Mouse (Mus musculus): ENCODE results near the gene Slc1a2.

Gene Slc1a2

GRCm38 (mm10) chr2:102658163-102658660, at the start of gene Slc1a2:
Slc1a2 (plus strand) TSS chr2:102658659.
- no peak for DNase-seq

GRCm38 (mm10) chr2:102610485-102610884, 48.0 kb upstream of the Slc1a2 start:
- DNase-seq, result no peak

GRCm38 (mm10) chr2:102616637-102617036, 41.8 kb upstream of the Slc1a2 start:
- no peak for DNase-seq

GRCm38 (mm10) chr2:102620744-102621429, 37.6 kb upstream of the Slc1a2 start:
- DNase-seq, result no peak

- no peak for DNase-seq
These were observed 36.3 kb upstream of the Slc1a2 start for GRCm38 (mm10) chr2:102622176-102622575.

- DNase-seq, result no peak
These were observed 35.5 kb upstream of the Slc1a2 start for GRCm38 (mm10) chr2:102622943-102623342.

- DNase-seq, result no peak
These were observed 33.9 kb upstream of the Slc1a2 start for GRCm38 (mm10) chr2:102624538-102624937.

GRCm38 (mm10) chr2:102632361-102632760, 26.1 kb upstream of the Slc1a2 start:
- DNase-seq, result no peak

- DNase-seq, result no peak
These were observed 24.4 kb upstream of the Slc1a2 start for GRCm38 (mm10) chr2:102634010-102634409.

- DNase-seq, result peak in 1 of 2 experiments; percentile 7
These were observed 22.9 kb upstream of the Slc1a2 start for GRCm38 (mm10) chr2:102635523-102636060.

- DNase-seq, result no peak
These were observed 22.3 kb upstream of the Slc1a2 start for GRCm38 (mm10) chr2:102636116-102636600.

- no peak for DNase-seq
These were observed 20.3 kb upstream of the Slc1a2 start for GRCm38 (mm10) chr2:102638140-102638539.

- DNase-seq, result no peak
These were observed 19.8 kb upstream of the Slc1a2 start for GRCm38 (mm10) chr2:102638690-102639089.

GRCm38 (mm10) chr2:102648845-102649500, 9.5 kb upstream of the Slc1a2 start:
- peak in 1 of 2 experiments; percentile 5 for DNase-seq

GRCm38 (mm10) chr2:102650322-102650721, 8.1 kb upstream of the Slc1a2 start:
- DNase-seq, result no peak

- no peak for DNase-seq
These were observed 2.3 kb upstream of the Slc1a2 start for GRCm38 (mm10) chr2:102655966-102656725.

GRCm38 (mm10) chr2:102657726-102658125, 733 bp upstream of the Slc1a2 start:
- DNase-seq, result no peak

GRCm38 (mm10) chr2:102658661-102659520, 432 bp downstream of the Slc1a2 start:
- peak; percentile 9 to 11 for DNase-seq

- no peak for DNase-seq
These were observed 1.0 kb downstream of the Slc1a2 start for GRCm38 (mm10) chr2:102659521-102659830.

GRCm38 (mm10) chr2:102661052-102661451, 2.6 kb downstream of the Slc1a2 start:
- no peak for DNase-seq

- DNase-seq, result no peak
These were observed 4.5 kb downstream of the Slc1a2 start for GRCm38 (mm10) chr2:102662911-102663310.

GRCm38 (mm10) chr2:102663339-102663738, 4.9 kb downstream of the Slc1a2 start:
- DNase-seq, result peak in 1 of 2 experiments; percentile 8
